Mouse (Mus musculus) CD4-positive helper T cell, adult 2 months (primary cell): Measurements from ENCODE around the gene Pik3ip1.
A peak's percentile ranks its signal among the peaks of the same experiment; 100 is the strongest.

Source experiments
- DNase-seq: peaks from one replicate; pipeline ENCODE4 v3.0.0-alpha.2; 2012; ENCODE audit warnings: low read depth, missing footprints, low spot score

Gene Pik3ip1

DNA sequence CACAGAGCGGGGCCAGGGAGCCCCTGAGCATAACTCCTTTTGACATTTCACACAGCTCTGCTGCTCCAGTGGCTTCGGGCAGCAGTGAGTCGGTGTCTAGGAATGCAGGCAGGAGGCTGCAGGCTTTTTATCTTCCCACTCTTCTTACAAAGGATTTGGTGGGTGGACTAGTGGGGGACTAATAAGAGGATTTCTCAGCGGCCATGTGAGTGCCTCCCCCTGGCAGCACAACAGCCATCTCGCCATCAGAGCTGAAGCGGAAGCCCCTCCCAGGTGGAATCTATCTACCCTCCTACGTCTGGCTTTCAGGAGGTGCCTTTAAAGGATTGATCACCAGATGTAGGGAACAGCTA, 44.1 kb downstream of the Pik3ip1 start:
- DNase-seq, result no peak

DNA sequence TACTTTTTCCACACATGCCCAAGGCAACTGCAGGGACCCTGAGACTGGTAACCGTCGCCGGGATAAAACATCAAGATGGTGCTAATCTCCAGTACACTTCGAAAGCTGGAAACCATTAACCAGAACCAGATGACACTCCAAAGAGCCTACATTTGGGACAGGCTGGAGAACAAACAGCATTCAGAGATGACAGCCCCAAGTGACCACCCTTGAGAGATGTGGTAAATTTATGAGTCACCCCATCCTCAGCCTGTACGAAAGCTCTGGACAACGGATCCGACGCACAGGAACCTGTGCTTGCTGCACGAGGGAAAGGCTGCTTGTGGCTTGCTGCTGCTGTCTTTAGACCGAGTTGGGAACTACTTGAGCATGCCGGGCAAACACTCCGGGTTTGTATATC, 44.5 kb downstream of the Pik3ip1 start:
- DNase-seq, result no peak

- no peak for DNase-seq
These were observed 49.2 kb downstream of the Pik3ip1 start for GRCm38 (mm10) chr11:3379427-3379826.

GRCm38 (mm10) chr11:3381148-3381814, 51.1 kb downstream of the Pik3ip1 start:
- DNase-seq, result no peak

DNA sequence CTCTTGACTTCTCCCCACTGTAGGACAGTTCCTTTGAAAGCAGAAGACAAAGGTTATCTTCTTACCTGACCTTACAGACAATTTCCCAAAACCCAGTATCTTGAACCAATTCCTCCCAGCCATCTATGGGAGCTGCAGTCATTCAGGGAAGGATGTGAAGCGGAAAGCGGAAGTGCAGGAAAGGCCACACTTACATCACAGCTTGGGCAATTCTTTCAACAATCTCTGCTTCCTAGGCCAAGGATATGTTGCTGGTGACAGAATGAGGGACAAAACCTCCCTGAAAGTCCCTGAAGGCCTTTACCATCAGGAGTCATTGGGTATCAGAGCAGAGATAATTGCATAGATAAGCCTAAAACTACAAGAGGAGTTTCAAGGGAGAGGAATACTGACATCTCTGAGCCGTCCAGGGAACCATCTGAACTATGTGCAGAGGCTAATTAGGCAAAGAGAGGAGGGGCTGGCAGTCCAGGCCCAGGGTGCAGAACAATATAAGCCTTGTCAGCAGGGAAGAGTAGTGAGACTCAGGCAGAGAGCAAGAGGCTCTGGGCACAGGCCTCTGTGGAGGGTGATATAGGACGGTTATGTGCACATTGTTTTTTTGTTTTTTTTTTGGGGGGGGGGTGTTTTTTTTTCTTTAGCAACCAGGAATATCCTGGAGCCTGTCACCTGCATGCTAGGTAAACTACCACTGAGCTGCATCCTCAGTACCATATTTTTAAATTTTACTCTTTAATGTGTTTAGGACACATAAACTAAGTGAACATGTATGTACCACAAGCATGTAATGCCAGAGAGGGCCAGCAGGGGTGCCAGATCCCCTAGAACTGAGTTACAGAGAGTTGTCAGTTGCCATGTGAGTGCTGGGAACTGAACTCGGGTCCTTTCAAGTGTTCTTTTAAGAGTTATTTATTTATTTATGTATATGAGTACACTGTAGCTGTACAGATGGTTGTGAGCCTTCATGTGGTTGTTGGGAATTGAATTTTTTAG, 52.7 kb downstream of the Pik3ip1 start:
- no peak for DNase-seq

- peak; percentile 83 for DNase-seq
These were observed 56.8 kb downstream of the Pik3ip1 start for GRCm38 (mm10) chr11:3386941-3387368.

- no peak for DNase-seq
These were observed 57.4 kb downstream of the Pik3ip1 start for GRCm38 (mm10) chr11:3387482-3388196.

DNA sequence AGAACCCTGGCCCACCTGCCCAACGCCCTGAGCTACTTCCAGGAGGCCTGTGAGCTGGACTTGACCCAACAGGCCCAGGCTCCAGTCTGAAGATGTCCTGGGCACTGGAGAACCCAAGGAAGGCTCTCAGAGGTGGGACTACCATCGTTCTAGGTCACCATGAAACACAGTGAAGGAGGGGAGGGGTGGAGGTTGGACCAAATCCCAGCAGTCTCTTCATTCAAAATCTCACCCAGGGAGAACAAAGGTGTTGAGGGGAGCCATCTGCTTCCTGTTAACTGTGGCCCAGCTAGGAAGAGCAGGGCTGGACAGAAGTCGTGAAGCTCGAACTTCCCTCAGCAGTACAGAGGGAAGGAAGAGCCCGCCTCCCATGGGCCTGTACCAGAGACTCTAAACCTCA, 59.8 kb downstream of the Pik3ip1 start:
- DNase-seq, result no peak

DNA sequence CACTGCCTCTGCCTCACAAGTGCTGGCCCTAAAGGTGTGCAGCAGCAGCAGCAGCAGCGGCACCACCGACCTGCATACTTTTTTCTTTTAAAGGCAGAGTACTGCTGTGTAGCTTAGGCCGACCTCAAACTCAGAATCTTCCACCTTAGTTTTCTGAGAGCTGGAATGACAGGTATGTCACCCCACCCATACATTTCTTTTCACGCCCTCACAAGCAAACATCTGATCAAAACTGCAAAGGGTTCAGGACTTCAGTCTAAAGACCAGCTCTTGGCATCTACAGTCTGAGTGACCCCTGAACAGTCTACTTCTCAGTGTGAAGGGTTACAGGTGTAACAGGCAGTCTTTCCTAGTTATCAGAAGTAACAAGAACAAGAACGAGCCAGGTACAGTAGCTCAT, 60.6 kb downstream of the Pik3ip1 start:
- no peak for DNase-seq

GRCm38 (mm10) chr11:3392526-3392925, 62.3 kb downstream of the Pik3ip1 start:
- DNase-seq, result no peak
